Comparison of ENCODE assay signal across 7 mouse cellular contexts in the genomic region with DNA sequence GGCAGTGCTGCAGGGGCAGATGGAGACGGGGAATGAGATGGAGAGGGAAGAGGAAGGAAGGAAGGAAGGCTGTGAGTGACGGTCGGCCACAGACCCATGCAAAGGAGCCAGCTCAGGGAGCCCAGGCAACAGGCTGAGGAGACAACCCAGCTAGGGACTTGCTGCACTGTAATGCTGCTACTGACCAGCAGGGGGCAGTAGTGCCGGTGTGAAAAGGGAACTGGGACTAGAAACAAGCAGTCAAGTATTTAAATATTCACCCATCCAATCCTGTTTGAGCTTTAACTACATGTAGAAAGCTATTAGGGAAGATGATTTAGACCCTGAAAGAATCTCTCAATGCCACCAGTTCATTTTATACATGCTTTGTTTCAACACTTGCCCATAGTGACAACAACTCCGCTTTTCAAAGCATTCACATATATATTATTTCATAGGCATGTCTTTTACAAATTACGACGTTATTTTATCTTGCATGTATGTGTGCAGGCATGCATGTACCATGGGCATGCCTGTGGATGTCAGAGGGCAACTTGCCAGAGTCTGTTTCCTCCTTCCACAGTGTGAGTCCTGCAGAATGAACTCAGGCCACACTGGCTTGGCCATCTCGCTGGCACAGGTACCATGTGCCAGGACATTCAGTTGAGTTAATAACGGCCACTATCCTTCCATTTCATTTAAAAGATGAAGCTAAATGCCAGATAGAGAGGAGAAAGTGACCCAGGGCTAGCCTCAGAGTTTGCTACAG.
DNase-seq lines count a peak whose midpoint lies in the region; ATAC-seq lines count a peak whose summit lies in the region.

No protein-coding gene starts in this region.

- no peak overlapping the region for H3K4me2 ChIP-seq in liver, embryonic 13.5 days

- ATAC-seq in hematopoietic stem cell, adult 5-6 weeks (replicated peaks in 1 of 2; ENCODE audit: insufficient read depth in 1 of 2, low FRiP score in 2 of 2, low TSS enrichment in 1 of 2, low read depth in 1 of 2, poor library complexity in 2 of 2, severe bottlenecking in 2 of 2): peak; percentile 38 to 68
- no peak for ATAC-seq in liver, embryonic 13.5 days (ENCODE audit: low read depth)

- no peaks in the 10 kb centered on the region; the same call in 1 of the 2 replicates for H3K4me1 ChIP-seq in liver, embryonic 13.5 days (replicated peaks)

- no peaks in the 10 kb centered on the region for H3K27me3 ChIP-seq in liver, embryonic 13.5 days

- H3K36me3 ChIP-seq in liver, embryonic 13.5 days: no peaks in the 10 kb centered on the region

- H3K4me3 ChIP-seq in liver, embryonic 13.5 days (replicated peaks): no peak overlapping the region

- no peak overlapping the region for H3K27ac ChIP-seq in liver, embryonic 13.5 days

- no peak overlapping the region for H3K9ac ChIP-seq in liver, embryonic 13.5 days

- DNase-seq in ovary, postnatal 36 days (ENCODE audit: low spot score): peak; percentile 70
- no peak for DNase-seq in ovary, postnatal 10 days (ENCODE audit: low spot score)
- peak; percentile 87 for DNase-seq in adipocyte (ENCODE audit: low spot score)
- peak; percentile 78 for DNase-seq in embryo, embryonic 10.5 days (ENCODE audit: low spot score)
- DNase-seq in liver, embryonic 13.5 days: peak; percentile 26
- peak; percentile 80 for DNase-seq in right cerebral cortex, postnatal 25 days

- WGBS in liver, embryonic 13.5 days (ENCODE audit: insufficient replicate concordance): 43% methylated on average over 9 of the region's 9 CpGs

- no peaks in the 10 kb centered on the region for H3K9me3 ChIP-seq in liver, embryonic 13.5 days (replicated peaks)
